Mouse (Mus musculus) urinary bladder, postnatal 36 days (tissue): ENCODE measurements around the gene Sec24b.

Source experiments
- DNase-seq, 2 experiments: peaks; one replicate each; pipeline ENCODE4 v3.0.0; 2022; ENCODE audit warnings: low spot score in 2 of 2, mixed read lengths in 1 of 2

The Sec24b gene

DNA sequence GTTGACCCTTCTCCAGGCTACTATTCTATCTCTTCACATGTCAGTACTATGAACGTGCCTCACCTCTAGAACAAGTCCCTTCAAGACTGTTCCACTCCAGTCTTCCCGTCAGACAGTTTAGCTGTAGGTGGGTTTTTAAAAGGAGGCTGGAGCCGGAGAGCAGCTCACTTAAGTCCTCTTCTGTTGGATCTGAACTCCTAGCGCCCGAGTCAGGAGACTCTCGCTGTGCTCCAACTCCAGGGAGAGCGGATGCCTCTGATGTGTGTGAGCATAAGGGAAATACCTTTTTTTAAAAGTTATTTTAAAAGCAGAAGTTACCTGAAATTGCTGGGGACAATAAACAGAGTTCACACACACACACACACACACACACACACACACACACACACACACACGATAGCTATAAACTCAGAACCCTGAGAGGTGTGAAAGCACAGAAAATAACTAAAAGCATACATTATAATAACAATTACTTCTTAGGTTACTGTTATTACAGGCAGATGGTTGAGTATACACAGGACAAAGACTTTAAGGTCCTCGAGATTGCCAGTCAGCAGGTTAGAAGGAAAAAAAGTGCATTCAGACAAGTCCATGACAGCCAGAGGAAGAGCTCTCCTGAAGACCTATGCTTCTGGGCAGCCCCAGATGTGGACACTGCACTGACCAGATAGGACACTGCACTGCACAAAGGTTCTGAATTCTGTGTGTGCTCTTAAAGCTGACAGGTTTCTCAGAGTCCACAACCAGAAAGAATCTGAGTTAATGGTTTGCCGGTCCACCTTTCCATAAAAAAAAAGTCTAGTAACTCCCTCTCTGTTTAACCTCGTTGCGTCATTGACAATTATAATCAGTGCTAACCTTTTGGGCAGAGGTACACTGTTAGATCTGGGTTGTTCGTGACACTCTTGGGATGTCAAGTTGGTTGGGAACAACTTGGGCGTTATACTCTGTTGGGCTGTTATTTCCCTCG is 5.7 kb downstream of the Sec24b start:
- DNase-seq: no peak

GRCm38 (mm10) chr3:130054587-130054986 is 6.8 kb downstream of the Sec24b start:
- DNase-seq: peak; percentile 37 to 55

- no peak for DNase-seq
Observed at GRCm38 (mm10) chr3:130053340-130054066, 7.8 kb downstream of the Sec24b start.

GRCm38 (mm10) chr3:130052541-130053298 is 8.6 kb downstream of the Sec24b start:
- no peak for DNase-seq

DNA sequence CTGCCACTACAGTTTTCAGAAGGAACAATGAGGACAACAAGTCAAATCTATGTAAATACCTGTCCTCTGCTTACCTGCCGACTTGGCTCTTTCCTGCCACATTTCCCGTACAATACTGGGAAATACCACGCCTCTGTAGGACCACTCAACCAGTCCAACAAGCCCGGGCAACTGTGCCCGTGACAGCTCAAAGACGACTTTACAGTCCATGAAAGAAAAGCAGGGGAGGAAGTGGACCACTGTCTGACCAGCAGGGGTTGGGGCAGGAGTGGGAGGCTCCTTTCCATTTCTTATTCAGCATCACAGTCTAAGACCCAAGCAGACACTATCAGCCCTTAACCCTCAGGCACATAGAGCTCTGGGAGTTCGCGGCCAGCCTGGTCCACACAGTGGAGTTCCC is 9.2 kb downstream of the Sec24b start:
- no peak for DNase-seq

DNA sequence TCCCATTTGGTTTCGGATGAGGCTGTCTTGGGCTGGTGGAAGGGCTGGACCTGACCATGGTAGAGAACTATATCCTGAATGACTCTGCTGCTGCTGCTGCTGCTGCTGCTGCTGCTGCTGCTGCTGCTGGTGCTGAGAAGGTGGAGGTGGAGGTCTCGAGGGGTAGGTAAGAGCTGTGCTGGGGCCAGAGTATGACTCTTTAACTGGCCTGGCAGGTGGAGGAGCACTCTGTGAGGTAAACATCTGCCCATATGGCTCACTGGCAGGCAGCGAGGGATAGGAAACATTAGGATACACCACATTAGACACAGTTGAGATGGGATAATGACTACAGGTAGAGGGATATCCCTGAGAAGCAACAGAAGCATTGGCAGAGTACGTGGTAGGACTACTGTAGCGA is 20.6 kb downstream of the Sec24b start:
- no peak for DNase-seq

DNA sequence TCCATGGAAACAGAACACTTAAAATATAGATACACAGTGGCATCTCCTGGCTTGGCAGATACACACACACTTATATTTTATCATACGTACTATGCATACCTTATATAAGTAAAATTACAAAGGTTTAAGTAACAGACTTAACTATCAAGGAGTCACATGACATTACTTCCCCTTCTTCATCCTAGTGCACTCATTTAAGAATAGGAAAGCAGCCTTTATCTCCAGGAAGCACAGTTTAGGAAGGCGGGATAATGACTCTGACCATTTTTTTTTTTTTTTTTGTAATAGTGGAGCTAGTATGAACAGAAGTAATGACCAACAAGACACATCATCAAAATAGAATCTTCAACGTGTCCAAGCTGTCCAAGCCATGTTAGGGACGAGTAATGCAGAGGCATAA is 21.3 kb downstream of the Sec24b start:
- DNase-seq: no peak

DNA sequence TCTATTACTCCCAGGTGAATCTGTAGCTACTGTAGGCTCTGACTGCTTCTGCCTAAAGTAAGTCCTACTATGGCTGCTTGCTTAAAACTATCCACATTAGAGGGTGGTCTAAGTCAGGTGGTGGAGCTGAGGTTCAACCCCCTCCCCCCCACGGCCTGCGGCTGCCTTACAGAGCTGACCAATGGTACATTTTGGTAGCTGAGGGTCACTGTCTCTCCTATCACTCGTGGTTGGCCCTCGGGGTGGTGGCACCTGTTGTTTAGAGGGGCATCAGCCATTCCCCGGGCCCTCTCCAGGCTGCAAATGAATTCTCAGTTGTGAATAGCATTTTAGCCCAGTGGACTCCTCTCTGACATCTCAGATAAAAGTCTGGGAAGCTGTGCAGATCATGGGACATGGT is 32.6 kb downstream of the Sec24b start:
- DNase-seq: no peak

DNA sequence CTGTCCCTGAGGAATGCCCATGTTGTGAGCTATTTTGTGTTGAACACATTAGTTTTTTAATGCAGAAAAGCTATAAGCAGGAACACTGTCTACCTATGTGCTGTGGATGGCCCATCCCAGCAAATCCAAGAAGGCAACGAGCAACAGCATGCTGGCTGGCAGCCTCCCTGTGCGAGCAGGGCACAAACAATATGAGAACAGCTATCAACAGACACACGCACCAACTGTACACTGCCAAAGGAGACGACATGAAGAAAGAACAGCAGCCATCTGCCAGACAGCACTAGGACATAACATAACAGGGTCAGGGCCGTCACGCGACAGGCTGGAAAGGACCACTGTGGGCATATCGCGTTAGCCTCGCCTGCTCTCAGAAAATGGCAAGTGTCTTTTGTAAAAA is 35.2 kb downstream of the Sec24b start:
- no peak for DNase-seq

DNA sequence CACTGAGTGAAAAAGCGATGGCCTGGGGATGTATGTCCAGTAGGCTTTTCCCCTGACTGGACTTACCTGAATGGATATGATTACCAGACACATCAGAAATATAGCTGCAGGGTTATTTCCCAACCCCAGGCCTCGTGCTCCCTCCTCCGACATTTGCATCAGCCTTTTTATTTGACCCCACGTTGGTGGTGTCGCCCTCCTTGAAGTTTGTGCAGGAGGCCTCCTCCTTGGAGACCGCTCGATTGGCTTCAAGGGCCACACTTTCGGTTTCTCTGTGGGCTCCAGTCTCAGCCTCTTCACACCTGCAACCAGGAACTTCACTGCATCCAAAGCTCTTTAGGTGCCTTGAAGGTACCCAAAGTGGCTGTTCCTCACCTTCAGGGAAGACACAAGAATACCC is 35.8 kb downstream of the Sec24b start:
- no peak for DNase-seq

- no peak for DNase-seq
Observed at GRCm38 (mm10) chr3:130012943-130013342, 48.4 kb downstream of the Sec24b start.

DNA sequence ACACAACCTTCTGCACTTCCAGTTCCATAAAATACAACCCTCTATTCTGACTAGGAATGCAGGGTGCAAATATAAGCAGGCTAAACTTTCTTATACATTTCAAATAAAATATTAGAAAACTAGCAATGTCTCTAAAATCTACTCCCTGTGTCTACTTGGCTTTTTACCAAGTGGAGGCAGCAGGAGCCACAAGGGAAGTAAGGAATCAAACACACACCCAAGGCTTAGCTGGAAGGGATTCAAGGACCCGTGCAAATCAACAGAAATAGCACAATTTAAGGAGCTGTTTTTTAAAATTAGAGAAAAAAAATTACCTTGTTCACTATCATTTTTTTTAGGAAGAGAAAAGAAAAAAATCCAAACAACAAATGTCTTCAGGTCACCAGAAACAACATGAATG is 50.1 kb downstream of the Sec24b start:
- DNase-seq: no peak

DNA sequence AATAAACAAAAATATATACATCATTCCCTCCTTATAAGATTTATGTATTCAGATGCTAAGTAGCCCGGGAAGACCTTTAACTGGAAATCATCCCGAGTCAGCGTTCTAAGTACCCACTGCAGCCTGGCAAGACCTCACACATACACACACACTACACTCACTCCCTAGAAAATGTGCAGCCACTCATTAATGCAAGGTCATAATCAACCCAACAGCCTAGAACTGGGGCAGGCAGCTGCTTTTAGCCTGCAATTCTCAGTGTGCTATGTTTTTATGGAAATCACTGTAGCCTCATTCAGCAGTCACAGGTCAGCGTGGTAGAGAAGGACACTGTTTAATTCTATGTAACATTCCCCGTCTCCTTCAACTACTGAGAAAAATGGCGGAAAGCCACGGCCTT is 55.2 kb downstream of the Sec24b start:
- DNase-seq: no peak

DNA sequence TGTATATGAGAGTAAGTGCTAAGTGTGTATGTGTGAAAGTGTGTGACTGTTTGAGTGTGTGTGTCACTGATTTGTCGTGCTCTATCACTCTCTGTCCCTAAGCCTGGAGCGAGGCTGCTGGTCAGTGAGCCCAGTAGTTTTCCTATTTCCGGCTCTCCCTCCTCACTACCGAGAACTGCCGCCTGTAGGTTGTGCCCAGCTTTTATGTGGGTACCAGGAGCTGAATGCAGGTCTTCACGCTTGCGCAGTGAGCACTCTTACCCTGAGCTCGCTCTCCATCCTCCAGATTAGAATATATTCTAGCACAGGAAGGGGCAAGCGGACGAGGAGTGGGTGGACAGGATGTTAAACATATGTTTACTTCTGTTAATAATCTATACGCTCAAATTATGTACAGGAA is 60.4 kb downstream of the Sec24b start:
- no peak for DNase-seq

DNA sequence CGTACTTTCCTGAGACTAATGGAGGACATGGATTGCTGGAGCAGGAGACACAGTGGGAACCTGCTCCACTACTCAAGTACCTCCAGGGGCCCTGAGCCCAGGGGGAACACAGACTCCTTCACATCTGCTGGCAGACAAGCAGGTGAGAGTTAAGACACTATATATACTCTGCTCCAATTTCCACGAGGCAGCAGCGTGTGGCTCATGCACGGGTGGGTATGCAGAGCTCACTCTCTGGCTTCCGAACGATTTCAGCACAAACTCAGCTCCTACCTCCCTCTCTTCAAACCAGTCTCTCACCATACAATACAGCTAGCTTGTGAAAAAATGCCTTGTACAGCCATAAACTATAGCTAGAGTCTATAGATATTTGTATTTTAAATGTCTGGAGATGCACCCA is 62.8 kb downstream of the Sec24b start:
- DNase-seq: no peak

GRCm38 (mm10) chr3:129998001-129998400 is 63.4 kb downstream of the Sec24b start:
- DNase-seq: no peak

DNA sequence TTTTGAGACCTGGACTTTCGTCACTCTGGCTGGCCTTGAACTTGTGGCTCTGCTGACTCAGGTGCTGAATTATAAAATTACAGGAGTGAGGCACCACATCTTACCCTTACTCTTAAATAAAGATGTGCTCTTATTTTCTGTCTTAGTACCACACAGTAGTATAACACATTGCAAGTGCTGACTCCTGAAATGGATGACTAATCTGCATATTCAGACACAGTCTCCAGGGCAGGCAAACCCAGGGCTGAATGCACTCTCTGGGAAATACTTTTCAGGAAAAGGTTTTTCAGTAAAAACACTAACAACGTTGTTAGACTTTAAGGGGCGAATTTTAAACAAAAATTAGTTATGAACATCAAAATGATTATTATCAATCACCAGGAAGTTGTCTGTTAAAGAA is 64.0 kb downstream of the Sec24b start:
- DNase-seq: no peak

- DNase-seq: no peak
Observed at GRCm38 (mm10) chr3:129987297-129987696, 74.1 kb downstream of the Sec24b start.

GRCm38 (mm10) chr3:129985335-129985734 is 76.0 kb downstream of the Sec24b start:
- DNase-seq: no peak

DNA sequence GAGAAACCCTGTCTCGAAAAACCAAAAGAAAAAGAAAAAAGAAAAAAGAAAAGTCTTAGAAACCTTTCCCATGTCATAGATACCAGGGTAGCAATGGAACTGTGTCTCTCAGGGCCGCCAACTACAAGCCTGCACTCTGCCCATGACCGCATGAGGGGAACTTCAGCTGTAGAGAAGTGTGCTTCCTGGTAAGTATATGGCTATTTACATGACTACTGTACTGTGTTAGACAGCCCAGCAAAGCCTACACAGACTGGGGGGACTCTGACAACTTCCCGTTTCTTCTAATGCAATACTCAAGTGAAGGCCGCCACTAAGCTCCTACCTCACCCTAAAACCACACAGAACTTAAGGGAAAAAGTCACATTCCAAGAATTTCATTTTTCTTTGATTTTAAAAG is 76.6 kb downstream of the Sec24b start:
- DNase-seq: no peak

GRCm38 (mm10) chr3:129982271-129982670 is 79.1 kb downstream of the Sec24b start:
- DNase-seq: no peak

DNA sequence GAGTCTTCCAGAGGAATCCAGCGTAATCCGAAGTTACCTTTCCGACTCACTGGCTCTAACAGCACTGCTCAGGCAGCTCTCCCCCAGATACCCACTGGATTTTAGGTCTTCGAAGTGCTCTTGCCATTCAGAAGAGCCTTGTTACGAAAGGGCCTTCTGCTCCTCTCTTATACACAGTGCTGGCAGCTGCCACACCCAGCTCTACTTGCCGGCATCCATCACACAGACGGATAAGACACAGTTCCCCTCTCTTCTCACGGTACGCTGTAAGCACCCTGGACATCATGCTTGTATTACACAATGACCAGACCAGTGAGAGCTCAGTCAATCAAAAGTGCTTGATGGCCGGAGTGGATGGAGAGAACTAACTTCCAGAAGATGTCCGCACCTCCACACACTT is 79.6 kb downstream of the Sec24b start:
- DNase-seq: no peak
